Mouse (Mus musculus) spleen, adult 12 weeks (tissue): ENCODE data around the gene Ly6g5c.

Experiments used
- DNase-seq: peaks from one replicate; pipeline ENCODE4 v3.0.0; 2022; ENCODE audit warnings: low spot score

Ly6g5c gene

GRCm38 (mm10) chr17:35108097-35108496 is at the start of gene Ly6g5c:
Gene Ly6g5c, plus strand, starts transcription at chr17:35108279.
- no peak for DNase-seq

- no peak for DNase-seq
These were observed 49.8 kb upstream of the Ly6g5c start for GRCm38 (mm10) chr17:35058316-35058715.

- DNase-seq, result peak; percentile 74
These were observed 48.9 kb upstream of the Ly6g5c start, which contains the start of gene Ddah2 for GRCm38 (mm10) chr17:35058911-35059892. Gene Ddah2, plus strand, starts transcription at chr17:35059035.

GRCm38 (mm10) chr17:35060071-35060470 is 48.0 kb upstream of the Ly6g5c start:
- no peak for DNase-seq

GRCm38 (mm10) chr17:35060737-35061297 is 47.3 kb upstream of the Ly6g5c start:
- DNase-seq, result no peak

GRCm38 (mm10) chr17:35061299-35061698 is 46.8 kb upstream of the Ly6g5c start:
- no peak for DNase-seq

GRCm38 (mm10) chr17:35063466-35063865 is 44.6 kb upstream of the Ly6g5c start:
- no peak for DNase-seq

- no peak for DNase-seq
These were observed 43.7 kb upstream of the Ly6g5c start for GRCm38 (mm10) chr17:35064378-35064877.

- no peak for DNase-seq
These were observed 42.8 kb upstream of the Ly6g5c start, which contains the start of gene Ly6g6c for GRCm38 (mm10) chr17:35064951-35065947. Gene Ly6g6c, plus strand, starts transcription at chr17:35065388.

GRCm38 (mm10) chr17:35066084-35066483 is 42.0 kb upstream of the Ly6g5c start, which contains the start of gene Mpig6b:
Gene Mpig6b, minus strand, starts transcription at chr17:35066184.
- no peak for DNase-seq

- DNase-seq, result no peak
These were observed 39.7 kb upstream of the Ly6g5c start for GRCm38 (mm10) chr17:35068213-35068914.

- DNase-seq, result no peak
These were observed 37.4 kb upstream of the Ly6g5c start for GRCm38 (mm10) chr17:35070556-35071229.

- DNase-seq, result no peak
These were observed 36.6 kb upstream of the Ly6g5c start for GRCm38 (mm10) chr17:35071454-35071853.

- DNase-seq, result no peak
These were observed 34.0 kb upstream of the Ly6g5c start for GRCm38 (mm10) chr17:35074097-35074496.

- no peak for DNase-seq
These were observed 31.4 kb upstream of the Ly6g5c start, which contains the start of gene Ly6g6e for GRCm38 (mm10) chr17:35076507-35077176. Gene Ly6g6e, plus strand, starts transcription at chr17:35076902.

- DNase-seq, result no peak
These were observed 30.8 kb upstream of the Ly6g5c start for GRCm38 (mm10) chr17:35077285-35077684.

- no peak for DNase-seq
These were observed 30.3 kb upstream of the Ly6g5c start, which contains the start of gene Ly6g6d for GRCm38 (mm10) chr17:35077786-35078233. Gene Ly6g6d, minus strand, starts transcription at chr17:35078065.

GRCm38 (mm10) chr17:35079778-35080177 is 28.3 kb upstream of the Ly6g5c start:
- peak; percentile 50 for DNase-seq

GRCm38 (mm10) chr17:35080248-35080647 is 27.8 kb upstream of the Ly6g5c start:
- no peak for DNase-seq
